Mouse (Mus musculus) thymus, adult 2 months (tissue): ENCODE measurements around the gene Adprhl1. TPM values are rescaled to one million over a fixed set of nuclear protein-coding genes. Genes with fewer than 3 reads are reported as not detected.

ENCODE experiments used
- DNase-seq: peaks from one replicate; pipeline ENCODE4 v3.0.0; 2021
- H3K27ac ChIP-seq: fragments of 200-500 bp; 2 replicates; pipeline ENCODE4 v1.5.1; 2012; ENCODE audit warnings: low read length, control low read depth; ENCODE audit not compliant: control insufficient read depth, insufficient read depth
- H3K27me3 ChIP-seq: fragments of 200-500 bp; 2 replicates; pipeline ENCODE4 v1.6.1; 2012; ENCODE audit warnings: mild to moderate bottlenecking, low read length, moderate library complexity, mixed read lengths; ENCODE audit not compliant: control insufficient read depth, insufficient read depth
- H3K36me3 ChIP-seq: fragments of 200-500 bp; 2 replicates; pipeline ENCODE4 v1.6.1; 2012; ENCODE audit warnings: mild to moderate bottlenecking, low read length, moderate library complexity; ENCODE audit not compliant: control insufficient read depth, insufficient read depth
- H3K4me1 ChIP-seq: fragments of 200-500 bp; replicated peaks from 2 replicates; pipeline ENCODE4 v1.6.1; 2012; ENCODE audit warnings: low read length; ENCODE audit not compliant: control insufficient read depth, insufficient read depth
- H3K4me3 ChIP-seq: fragments of 200-500 bp; 2 replicates; pipeline ENCODE4 v1.5.1; 2012; ENCODE audit warnings: mild to moderate bottlenecking, low read length, control low read depth, moderate library complexity; ENCODE audit not compliant: control insufficient read depth, insufficient read depth
- CTCF ChIP-seq: fragments of 200-500 bp; IDR thresholded peaks from 2 replicates; pipeline ENCODE4 v1.5.1; 2012; ENCODE audit warnings: mild to moderate bottlenecking, control low read depth, low read length, moderate library complexity, borderline replicate concordance; ENCODE audit not compliant: control insufficient read depth, poor library complexity, insufficient read depth; ENCODE audit errors: extremely low read depth
- POLR2A ChIP-seq: fragments of 200-500 bp; IDR thresholded peaks from 2 replicates; pipeline ENCODE4 v1.6.1; 2012; ENCODE audit warnings: mild to moderate bottlenecking, low read length, control low read depth, moderate library complexity; ENCODE audit not compliant: control insufficient read depth, poor library complexity, insufficient read depth; ENCODE audit errors: extremely low read depth
- WGBS: fragments of 180-500 bp; shearing (Covaris S2); methylation state at CpG from one replicate; pipeline ENCODE4 v1.1.7; 2018; 5-methylcytosine and 5-hydroxymethylcytosine counted together
- polyA plus RNA-seq: library from polyadenylated mRNA; depleted of rRNA; stranded (reverse); fragments of >200 nt; gene quantifications from 2 replicates; pipeline ENCODE4 v1.2.3, GENCODE M21; 2012

Gene Adprhl1
- polyA plus RNA-seq, 1 experiment, result 9.2 TPM

DNA sequence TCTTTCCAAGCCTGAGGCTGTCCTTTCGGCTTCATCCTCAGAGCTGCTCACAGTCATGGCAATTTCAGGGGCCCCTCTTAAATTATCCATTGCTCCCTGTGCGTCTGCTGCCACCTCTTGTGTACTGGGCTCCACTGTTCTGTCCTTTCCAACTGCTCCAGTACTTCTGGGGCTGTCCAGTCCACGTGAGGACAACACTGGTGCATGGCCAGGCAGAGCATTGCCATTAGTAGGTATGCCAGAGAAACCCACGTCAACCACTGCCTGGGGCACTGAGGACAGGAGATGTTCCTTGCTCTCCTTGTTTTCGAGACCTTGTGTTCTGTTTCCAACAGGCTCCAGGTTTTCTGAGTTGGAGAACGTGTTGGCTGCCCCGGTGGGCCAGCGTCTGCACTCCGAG, 29.5 kb downstream of the Adprhl1 start:
- TF ChIP-seq POLR2A (no peak), CTCF (no peak)
- no peak for DNase-seq
- WGBS, result 86% methylated on average over 9 of the region's 9 CpGs

DNA sequence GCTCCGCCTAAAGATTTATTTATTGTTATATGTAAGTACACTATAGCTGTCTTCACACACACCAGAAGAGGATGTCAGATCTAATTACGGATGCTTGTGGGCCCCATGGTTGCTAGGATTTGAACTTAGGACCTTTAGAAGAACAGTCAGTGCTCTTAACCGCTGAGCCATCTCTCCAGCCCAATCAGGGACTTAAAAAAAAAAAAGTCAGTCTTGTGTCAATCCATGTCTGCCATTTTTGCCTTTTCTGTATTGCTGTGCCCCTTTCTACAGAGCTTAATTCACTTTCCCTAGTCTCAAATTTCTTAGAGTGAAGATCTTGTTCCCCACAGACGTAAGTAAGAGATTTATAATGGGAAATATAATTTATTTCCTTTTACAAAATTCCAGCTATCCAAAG, 35.5 kb downstream of the Adprhl1 start:
- H3K4me3 ChIP-seq, result no peak overlapping the region
- H3K4me1 ChIP-seq, result peaks cover 9% of the 10 kb centered on the region
- no peaks in the 10 kb centered on the region for H3K36me3 ChIP-seq
- no peak overlapping the region for H3K27ac ChIP-seq
- DNase-seq, result no peak
- WGBS, result 90% methylated on average over 4 of the region's 4 CpGs
- no peaks in the 10 kb centered on the region for H3K27me3 ChIP-seq
- TF ChIP-seq CTCF (no peak), POLR2A (no peak)

More for the DNA sequence above, 29.5 kb downstream of the Adprhl1 start:
- no peaks in the 10 kb centered on the region for H3K4me1 ChIP-seq
- H3K27me3 ChIP-seq, result no peaks in the 10 kb centered on the region
- H3K36me3 ChIP-seq, result no peaks in the 10 kb centered on the region
- H3K27ac ChIP-seq, result no peak overlapping the region
- H3K4me3 ChIP-seq, result no peak overlapping the region

DNA sequence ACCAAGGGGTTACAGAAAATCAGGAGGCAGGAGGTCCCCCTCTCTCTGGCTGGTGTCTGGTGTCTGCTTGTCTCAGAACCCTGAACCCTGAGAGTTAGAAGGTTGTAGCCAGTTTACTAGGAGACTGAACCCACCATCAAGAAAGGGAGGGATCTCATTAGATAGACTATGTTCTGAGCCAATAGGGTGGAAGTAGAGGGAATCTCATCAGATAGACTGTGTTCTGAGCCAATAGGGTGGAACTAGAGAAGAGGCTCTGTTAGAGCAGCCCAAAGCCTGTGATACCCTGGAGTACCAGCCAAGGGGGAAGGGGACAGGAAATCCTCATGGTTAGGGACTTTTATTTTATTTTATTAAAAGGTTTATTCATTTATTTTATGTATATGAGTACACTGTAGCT, 36.0 kb downstream of the Adprhl1 start:
- H3K36me3 ChIP-seq, result no peaks in the 10 kb centered on the region
- H3K4me3 ChIP-seq, result no peak overlapping the region
- H3K27ac ChIP-seq, result no peak overlapping the region
- peaks cover 13% of the 10 kb centered on the region for H3K4me1 ChIP-seq
- H3K27me3 ChIP-seq, result no peaks in the 10 kb centered on the region
- TF ChIP-seq CTCF, result no peak
- TF ChIP-seq POLR2A, result no peak
- no peak for DNase-seq

DNA sequence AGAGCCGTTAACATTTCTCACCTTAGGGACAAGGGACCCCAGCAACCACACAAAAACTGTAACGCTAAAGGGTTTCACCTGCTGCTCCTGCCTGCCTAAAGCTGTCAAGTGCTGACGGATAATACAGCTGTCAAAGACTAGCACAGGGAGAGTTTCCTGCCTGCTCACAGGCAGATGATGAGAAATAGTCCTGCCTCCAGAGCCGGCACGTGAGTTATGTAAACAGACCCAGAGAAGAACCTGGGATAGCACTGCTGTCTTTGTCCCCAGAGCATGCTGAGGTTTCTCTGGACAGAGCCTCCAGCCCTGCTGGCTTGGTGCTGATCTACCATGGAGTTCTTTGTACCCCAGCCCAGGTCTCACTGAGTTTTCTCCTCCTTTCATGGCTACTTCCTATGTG, 36.9 kb downstream of the Adprhl1 start:
- Histone ChIP-seq H3K27me3 (no peaks in the 10 kb centered on the region), H3K27ac (no peak overlapping the region), H3K36me3 (no peaks in the 10 kb centered on the region), H3K4me1 (peaks cover 19% of the 10 kb centered on the region), H3K4me3 (no peak overlapping the region)
- TF ChIP-seq POLR2A (no peak), CTCF (no peak)
- DNase-seq, result no peak
- WGBS, result 98% methylated on average over 5 of the region's 5 CpGs

DNA sequence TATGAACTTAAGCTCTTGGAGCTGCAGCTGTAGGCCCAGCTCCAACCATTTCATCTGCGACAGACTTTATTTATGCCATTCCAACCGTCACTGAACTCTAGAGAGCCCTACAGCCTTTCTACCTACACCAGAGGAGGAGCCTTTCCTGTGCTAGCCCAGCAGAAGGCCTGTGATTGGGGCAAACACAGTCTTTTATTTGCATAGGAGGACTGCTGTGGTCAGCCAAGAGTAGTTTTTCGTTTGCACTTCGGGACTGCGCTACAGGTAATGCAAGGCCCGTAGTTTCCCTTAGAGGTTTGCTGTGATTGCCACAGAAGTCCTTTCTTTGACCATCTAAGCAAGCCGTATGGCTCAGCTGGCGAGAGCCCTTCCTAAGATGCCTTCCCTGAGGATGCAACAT, 37.6 kb downstream of the Adprhl1 start:
- Histone ChIP-seq H3K4me1 (peaks cover 19% of the 10 kb centered on the region), H3K27ac (no peak overlapping the region), H3K36me3 (no peaks in the 10 kb centered on the region), H3K4me3 (no peak overlapping the region), H3K27me3 (no peaks in the 10 kb centered on the region)
- WGBS, result 94% methylated on average over 8 of the region's 8 CpGs
- TF ChIP-seq CTCF, result no peak
- TF ChIP-seq POLR2A, result no peak
- DNase-seq, result no peak

DNA sequence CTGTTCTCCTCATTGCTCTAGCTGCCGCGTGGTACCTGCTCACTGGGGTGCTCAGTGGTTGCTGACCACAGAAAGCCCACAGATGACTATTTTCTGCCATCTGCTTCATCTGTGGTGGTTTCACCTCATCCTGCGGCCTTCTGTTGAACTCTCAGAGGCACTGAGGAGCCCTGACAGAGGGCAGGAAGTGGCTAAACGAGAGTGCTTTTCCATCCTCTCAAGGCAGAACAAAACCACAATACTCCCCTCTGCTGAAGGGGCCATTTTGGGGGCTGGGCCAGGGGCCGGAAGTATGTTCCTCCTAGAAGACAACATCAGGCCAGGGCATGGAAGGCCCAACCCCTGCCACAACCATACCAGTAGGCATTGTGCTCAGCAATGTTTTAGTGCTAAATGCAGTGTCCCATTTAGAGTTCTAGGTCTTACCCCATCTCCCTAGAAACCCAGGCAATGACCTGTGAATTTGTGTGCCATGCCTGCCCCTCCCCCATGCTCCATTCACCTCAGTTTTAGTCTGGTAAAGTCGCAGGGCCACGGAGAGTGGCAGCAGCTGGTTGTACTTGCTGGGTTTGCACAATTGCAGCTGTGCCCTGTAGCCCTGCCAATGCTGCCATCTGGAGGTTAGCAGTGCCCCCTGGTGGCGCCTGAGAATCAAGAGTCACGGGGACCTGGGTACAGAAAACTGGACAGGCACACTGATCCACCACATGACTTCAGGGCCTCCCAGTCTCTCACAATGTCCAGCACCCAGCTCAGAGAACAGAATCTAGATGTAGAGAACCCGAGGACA, 40.3 kb downstream of the Adprhl1 start:
- H3K4me3 ChIP-seq, result peak overlapping the region; percentile 1; the same call in 1 of the 2 replicates
- peak; percentile 90 for DNase-seq
- 1% methylated on average over 10 of the region's 10 CpGs for WGBS

More for the DNA sequence above, 40.3 kb downstream of the Adprhl1 start:
- Histone ChIP-seq H3K27ac (peak overlapping the region; percentile 87), H3K27me3 (no peaks in the 10 kb centered on the region), H3K4me1 (peaks cover 21% of the 10 kb centered on the region), H3K36me3 (no peaks in the 10 kb centered on the region)
- no peak for TF ChIP-seq POLR2A
- peak; percentile 91; the same call in 1 of the 2 replicates for TF ChIP-seq CTCF
